Mouse (Mus musculus) mouse embryonic stem cell (cell line): ENCODE results near the gene Paip2b.
"Not testable (repeated sequence)": the region's sequence is repeated elsewhere in the genome, so short reads cannot be mapped to it uniquely, and the experiment has no call there.

ENCODE experiments used
- in situ Hi-C, 2 experiments: fragments of 300-500 bp; cut with MboI; formaldehyde crosslinking; loops; 1 replicate in 1 of 2; 3 replicates in 1 of 2; pipeline ENCODE4 v1.14.3; 2019 to 2020; ENCODE audit warnings: low sequenced_read_pairs in 2 of 2, low pct_unique_long_range_greater_than_20kb in 1 of 2, mixed read lengths in 1 of 2; ENCODE audit not compliant: unreplicated experiment in 1 of 2

Paip2b gene

GRCm38 (mm10) chr6:83818996-83819395 lies 12.5 kb downstream of the Paip2b start:
- in situ Hi-C loops = no loop called here

GRCm38 (mm10) chr6:83815801-83816200 lies 15.7 kb downstream of the Paip2b start:
- in situ Hi-C loops = no loop called here

GRCm38 (mm10) chr6:83802846-83803245 lies 28.7 kb downstream of the Paip2b start:
- in situ Hi-C loops = no loop called here

GRCm38 (mm10) chr6:83802033-83802432 lies 29.5 kb downstream of the Paip2b start:
- in situ Hi-C loops = no loop called here

GRCm38 (mm10) chr6:83796686-83797085 lies 34.9 kb downstream of the Paip2b start:
- in situ Hi-C loops = no loop called here

GRCm38 (mm10) chr6:83795492-83795900 lies 36.0 kb downstream of the Paip2b start:
- in situ Hi-C loops = no loop called here

GRCm38 (mm10) chr6:83794760-83795296 lies 36.7 kb downstream of the Paip2b start, which contains the start of gene Nagk:
TSS of gene Nagk (plus strand) at chr6:83794982.
- in situ Hi-C loops = no loop called here

- in situ Hi-C loops = no loop called here
These were observed 40.2 kb downstream of the Paip2b start for GRCm38 (mm10) chr6:83791251-83791890.

- in situ Hi-C loops = not testable (repeated sequence)
These were observed 41.0 kb downstream of the Paip2b start for GRCm38 (mm10) chr6:83790533-83790932.

- in situ Hi-C loops = no loop called here
These were observed 43.0 kb downstream of the Paip2b start for GRCm38 (mm10) chr6:83788554-83788953.

- in situ Hi-C loops = no loop called here
These were observed 45.1 kb downstream of the Paip2b start for GRCm38 (mm10) chr6:83786426-83786825.

GRCm38 (mm10) chr6:83779026-83779425 lies 52.5 kb downstream of the Paip2b start:
- in situ Hi-C loops = loop anchor here in 1 of 2 experiments (5.0 kb wide), 1 partner anchor 87 kb away; no protein-coding TSS in a partner anchor

- in situ Hi-C loops = loop anchor here in 1 of 2 experiments (5.0 kb wide), 1 partner anchor 86 kb away; no protein-coding TSS in a partner anchor
These were observed 53.2 kb downstream of the Paip2b start for GRCm38 (mm10) chr6:83778306-83778705.

- in situ Hi-C loops = loop anchor here in 1 of 2 experiments (5.0 kb wide), 1 partner anchor 83 kb away; no protein-coding TSS in a partner anchor
These were observed 55.8 kb downstream of the Paip2b start, which contains the start of gene Tex261 for GRCm38 (mm10) chr6:83775638-83776293. TSS of gene Tex261 (minus strand) at chr6:83775813.

- in situ Hi-C loops = loop anchor here in 1 of 2 experiments (5.0 kb wide), 1 partner anchor 83 kb away; no protein-coding TSS in a partner anchor
These were observed 56.6 kb downstream of the Paip2b start for GRCm38 (mm10) chr6:83774781-83775563.

GRCm38 (mm10) chr6:83774126-83774525 lies 57.4 kb downstream of the Paip2b start:
- in situ Hi-C loops = no loop called here

GRCm38 (mm10) chr6:83768485-83768884 lies 63.1 kb downstream of the Paip2b start:
- in situ Hi-C loops = no loop called here

- in situ Hi-C loops = no loop called here
These were observed 64.6 kb downstream of the Paip2b start for GRCm38 (mm10) chr6:83766982-83767381.
